Mouse (Mus musculus): ENCODE measurements at regions not wholly inside any gene's neighbourhood (a gene's known extent, or its start where the extent isn't known, plus 50 kb on each side); places are given as distances from the start of the nearest gene placed in this dataset.

GRCm38 (mm10) chr14:72786929-72787328 is 77.1 kb upstream of the Fndc3a start:
- H3K4me3 ChIP-seq (ENCODE audit: low read depth, low read length): no peak overlapping the region
- no peaks in the 10 kb centered on the region for H3K4me1 ChIP-seq (replicated peaks; ENCODE audit: control insufficient read depth, insufficient read depth, low read length)
- no peak overlapping the region for H3K4me2 ChIP-seq (ENCODE audit: low read depth, low read length, severe bottlenecking)
- 86% methylated on average over 3 of the region's 3 CpGs for WGBS
- ATAC-seq (replicated peaks; ENCODE audit: low FRiP score) (no peak), DNase-seq (ENCODE audit: low spot score) (no peak)
- no peaks in the 10 kb centered on the region for H3K9me3 ChIP-seq (ENCODE audit: control insufficient read depth, low read length)
- no peak overlapping the region for H3K27ac ChIP-seq (ENCODE audit: low read depth, low read length)
- no peaks in the 10 kb centered on the region for H3K27me3 ChIP-seq (ENCODE audit: control insufficient read depth, insufficient read depth, low read length)
- H3K36me3 ChIP-seq (ENCODE audit: control insufficient read depth, insufficient read depth, low read length): no peaks in the 10 kb centered on the region
- no peak overlapping the region for H3K9ac ChIP-seq (ENCODE audit: low read length)

GRCm38 (mm10) chr14:72783248-72783647 is 73.4 kb upstream of the Fndc3a start:
- Histone ChIP-seq H3K27me3 (ENCODE audit: control insufficient read depth, insufficient read depth, low read length) (no peaks in the 10 kb centered on the region), H3K9me3 (ENCODE audit: control insufficient read depth, low read length) (no peaks in the 10 kb centered on the region), H3K4me3 (ENCODE audit: low read depth, low read length) (no peak overlapping the region), H3K36me3 (ENCODE audit: control insufficient read depth, insufficient read depth, low read length) (no peaks in the 10 kb centered on the region), H3K9ac (ENCODE audit: low read length) (no peak overlapping the region), H3K27ac (ENCODE audit: low read depth, low read length) (no peak overlapping the region), H3K4me1 (replicated peaks; ENCODE audit: control insufficient read depth, insufficient read depth, low read length) (no peaks in the 10 kb centered on the region), H3K4me2 (ENCODE audit: low read depth, low read length, severe bottlenecking) (no peak overlapping the region)
- WGBS: 73% methylated on average over 9 of the region's 9 CpGs
- ATAC-seq (replicated peaks; ENCODE audit: low FRiP score) (no peak), DNase-seq (ENCODE audit: low spot score) (no peak)

GRCm38 (mm10) chr14:72779446-72779845 is 69.6 kb upstream of the Fndc3a start:
- H3K4me3 ChIP-seq (ENCODE audit: low read depth, low read length): no peak overlapping the region
- no peaks in the 10 kb centered on the region for H3K36me3 ChIP-seq (ENCODE audit: control insufficient read depth, insufficient read depth, low read length)
- H3K4me2 ChIP-seq (ENCODE audit: low read depth, low read length, severe bottlenecking): no peak overlapping the region
- H3K9ac ChIP-seq (ENCODE audit: low read length): no peak overlapping the region
- H3K9me3 ChIP-seq (ENCODE audit: control insufficient read depth, low read length): no peaks in the 10 kb centered on the region
- no peak for DNase-seq (ENCODE audit: low spot score)
- no peaks in the 10 kb centered on the region for H3K27me3 ChIP-seq (ENCODE audit: control insufficient read depth, insufficient read depth, low read length)
- no peak for ATAC-seq (replicated peaks; ENCODE audit: low FRiP score)
- no peaks in the 10 kb centered on the region for H3K4me1 ChIP-seq (replicated peaks; ENCODE audit: control insufficient read depth, insufficient read depth, low read length)
- H3K27ac ChIP-seq (ENCODE audit: low read depth, low read length): no peak overlapping the region
- 65% methylated on average over 4 of the region's 4 CpGs for WGBS

- H3K27me3 ChIP-seq (ENCODE audit: control insufficient read depth, insufficient read depth, low read length): no peaks in the 10 kb centered on the region
- H3K4me1 ChIP-seq (replicated peaks; ENCODE audit: control insufficient read depth, insufficient read depth, low read length): no peaks in the 10 kb centered on the region
- H3K9ac ChIP-seq (ENCODE audit: low read length): no peak overlapping the region
- no peak overlapping the region for H3K4me3 ChIP-seq (ENCODE audit: low read depth, low read length)
- no peaks in the 10 kb centered on the region for H3K9me3 ChIP-seq (ENCODE audit: control insufficient read depth, low read length)
- no peak overlapping the region for H3K27ac ChIP-seq (ENCODE audit: low read depth, low read length)
- 78% methylated on average over 6 of the region's 6 CpGs for WGBS
- no peak overlapping the region for H3K4me2 ChIP-seq (ENCODE audit: low read depth, low read length, severe bottlenecking)
- DNase-seq (ENCODE audit: low spot score) (no peak), ATAC-seq (replicated peaks; ENCODE audit: low FRiP score) (no peak)
- H3K36me3 ChIP-seq (ENCODE audit: control insufficient read depth, insufficient read depth, low read length): no peaks in the 10 kb centered on the region
Observed at GRCm38 (mm10) chr14:72778756-72779155, 69.0 kb upstream of the Fndc3a start.

- WGBS: 83% methylated on average over 6 of the region's 6 CpGs
Observed at GRCm38 (mm10) chr14:72777927-72778560, 68.2 kb upstream of the Fndc3a start.

GRCm38 (mm10) chr14:72770237-72770636 is 60.4 kb upstream of the Fndc3a start:
- no peaks in the 10 kb centered on the region; the same call in 1 of the 2 replicates for H3K9me3 ChIP-seq (ENCODE audit: control insufficient read depth, low read length)
- 40% methylated on average over 1 of the region's 1 CpGs for WGBS
- no peak overlapping the region for H3K4me3 ChIP-seq (ENCODE audit: low read depth, low read length)
- H3K4me1 ChIP-seq (replicated peaks; ENCODE audit: control insufficient read depth, insufficient read depth, low read length): no peaks in the 10 kb centered on the region
- no peak overlapping the region for H3K27ac ChIP-seq (ENCODE audit: low read depth, low read length)
- no peak overlapping the region for H3K4me2 ChIP-seq (ENCODE audit: low read depth, low read length, severe bottlenecking)
- H3K9ac ChIP-seq (ENCODE audit: low read length): no peak overlapping the region
- DNase-seq (ENCODE audit: low spot score): no peak
- no peak for ATAC-seq (replicated peaks; ENCODE audit: low FRiP score)
- H3K27me3 ChIP-seq (ENCODE audit: control insufficient read depth, insufficient read depth, low read length): no peaks in the 10 kb centered on the region
- no peaks in the 10 kb centered on the region for H3K36me3 ChIP-seq (ENCODE audit: control insufficient read depth, insufficient read depth, low read length)

More at GRCm38 (mm10) chr14:72777927-72778560, 68.2 kb upstream of the Fndc3a start:
- ATAC-seq (replicated peaks; ENCODE audit: low FRiP score): no peak
- H3K27ac ChIP-seq (ENCODE audit: low read depth, low read length): no peak overlapping the region
- H3K4me1 ChIP-seq (replicated peaks; ENCODE audit: control insufficient read depth, insufficient read depth, low read length): no peaks in the 10 kb centered on the region
- H3K36me3 ChIP-seq (ENCODE audit: control insufficient read depth, insufficient read depth, low read length): no peaks in the 10 kb centered on the region
- H3K9ac ChIP-seq (ENCODE audit: low read length): no peak overlapping the region
- DNase-seq (ENCODE audit: low spot score): no peak
- no peak overlapping the region for H3K4me2 ChIP-seq (ENCODE audit: low read depth, low read length, severe bottlenecking)
- no peaks in the 10 kb centered on the region for H3K27me3 ChIP-seq (ENCODE audit: control insufficient read depth, insufficient read depth, low read length)
- no peak overlapping the region for H3K4me3 ChIP-seq (ENCODE audit: low read depth, low read length)
- no peaks in the 10 kb centered on the region for H3K9me3 ChIP-seq (ENCODE audit: control insufficient read depth, low read length)

GRCm38 (mm10) chr14:72760123-72760522 is 50.3 kb upstream of the Fndc3a start:
- Histone ChIP-seq H3K4me1 (replicated peaks; ENCODE audit: control insufficient read depth, insufficient read depth, low read length) (no peaks in the 10 kb centered on the region), H3K36me3 (ENCODE audit: control insufficient read depth, insufficient read depth, low read length) (no peaks in the 10 kb centered on the region), H3K27ac (ENCODE audit: low read depth, low read length) (no peak overlapping the region), H3K4me2 (ENCODE audit: low read depth, low read length, severe bottlenecking) (no peak overlapping the region), H3K9ac (ENCODE audit: low read length) (no peak overlapping the region), H3K4me3 (ENCODE audit: low read depth, low read length) (no peak overlapping the region), H3K9me3 (ENCODE audit: control insufficient read depth, low read length) (no peaks in the 10 kb centered on the region), H3K27me3 (ENCODE audit: control insufficient read depth, insufficient read depth, low read length) (no peaks in the 10 kb centered on the region)
- ATAC-seq (replicated peaks; ENCODE audit: low FRiP score): no peak
- no peak for DNase-seq (ENCODE audit: low spot score)

Measured in forebrain, embryonic 11.5 days (tissue).